Mouse (Mus musculus) embryonic fibroblast, embryonic 13.5 days (primary cell): Measurements from ENCODE around the gene 2300002M23Rik. TPM values are rescaled to one million over a fixed set of nuclear protein-coding genes. Genes with fewer than 3 reads are reported as not detected.

ENCODE experiments used
- H3K27ac ChIP-seq: 2 replicates; pipeline ENCODE4 v1.5.1; 2012; ENCODE audit warnings: low read length, control low read depth, inconsistent platforms; ENCODE audit not compliant: insufficient read depth
- H3K4me1 ChIP-seq: 2 replicates; pipeline ENCODE4 v1.6.1; 2011; ENCODE audit warnings: low read length; ENCODE audit not compliant: control insufficient read depth, insufficient read depth
- H3K4me3 ChIP-seq: 2 replicates; pipeline ENCODE4 v1.5.1; 2011; ENCODE audit warnings: mild to moderate bottlenecking, control low read depth, low read length; ENCODE audit not compliant: insufficient read depth
- CTCF ChIP-seq: IDR thresholded peaks from 2 replicates; pipeline ENCODE4 v1.5.1; 2011; ENCODE audit warnings: mild to moderate bottlenecking, control low read depth, low read length, moderate library complexity, borderline replicate concordance; ENCODE audit not compliant: insufficient read depth
- POLR2A ChIP-seq: IDR thresholded peaks from 2 replicates; pipeline ENCODE4 v1.6.1; 2011; ENCODE audit warnings: low read depth, mild to moderate bottlenecking, control low read depth, low read length, moderate library complexity
- polyA plus RNA-seq: library from polyadenylated mRNA; stranded (reverse); fragments of >200 nt; gene quantifications from 2 replicates; pipeline ENCODE4 v1.2.4, GENCODE M21; 2011; ENCODE audit warnings: low read depth; ENCODE audit not compliant: missing spikeins, insufficient read length

2300002M23Rik gene
- polyA plus RNA-seq, 1 experiment = not detected

- H3K4me1 ChIP-seq = peaks cover 3% of the 10 kb centered on the region; the same call in 1 of the 2 replicates
- H3K4me3 ChIP-seq = no peak overlapping the region
- H3K27ac ChIP-seq = no peak overlapping the region
- TF ChIP-seq CTCF = no peak
- TF ChIP-seq POLR2A = no peak
These were observed 27.2 kb downstream of the 2300002M23Rik start for GRCm38 (mm10) chr17:35594456-35594855.

GRCm38 (mm10) chr17:35597399-35597798, 30.1 kb downstream of the 2300002M23Rik start:
- H3K4me1 ChIP-seq = no peaks in the 10 kb centered on the region; the same call in 1 of the 2 replicates
- H3K27ac ChIP-seq = no peak overlapping the region
- H3K4me3 ChIP-seq = no peak overlapping the region
- TF ChIP-seq CTCF (no peak), POLR2A (no peak)

GRCm38 (mm10) chr17:35601249-35601648, 34.0 kb downstream of the 2300002M23Rik start, which contains the start of gene Sfta2:
TSS of gene Sfta2 (plus strand) at chr17:35601549.
- H3K4me3 ChIP-seq = no peak within 1 kb of the TSS
- H3K27ac ChIP-seq = no peak within 1 kb of the TSS
- TF ChIP-seq CTCF (no peak), POLR2A (no peak)
- H3K4me1 ChIP-seq = peaks cover 2% of the 10 kb centered on the region

GRCm38 (mm10) chr17:35601736-35602354, 34.6 kb downstream of the 2300002M23Rik start:
- Histone ChIP-seq H3K27ac (no peak overlapping the region), H3K4me1 (peaks cover 2% of the 10 kb centered on the region), H3K4me3 (no peak overlapping the region)
- no peak for TF ChIP-seq POLR2A
- no peak for TF ChIP-seq CTCF

- Histone ChIP-seq H3K4me3 (no peak overlapping the region), H3K27ac (no peak overlapping the region), H3K4me1 (no peaks in the 10 kb centered on the region)
- TF ChIP-seq CTCF = no peak
- TF ChIP-seq POLR2A = no peak
These were observed 49.9 kb downstream of the 2300002M23Rik start for GRCm38 (mm10) chr17:35617127-35617526.

Other genes starting within 250 kb of the 2300002M23Rik start
- gene H2-Q1, start 247.0 kb upstream of the 2300002M23Rik start, polyA plus RNA-seq = not detected in 2 replicates
- not detected in 2 replicates for gene H2-Q2, start 225.2 kb upstream of the 2300002M23Rik start, polyA plus RNA-seq
- gene H2-Q4, start 187.8 kb upstream of the 2300002M23Rik start, polyA plus RNA-seq = 6.7 and 13.7 TPM in 2 replicates
- gene H2-Q6, start 142.6 kb upstream of the 2300002M23Rik start, polyA plus RNA-seq = 0.28 and 0.32 TPM in 2 replicates
- gene H2-Q7, start 128.3 kb upstream of the 2300002M23Rik start, polyA plus RNA-seq = 0.57 and 1.8 TPM in 2 replicates
- gene H2-Q10, start 97.4 kb upstream of the 2300002M23Rik start, polyA plus RNA-seq = not detected in 2 replicates
- gene Pou5f1, start 61.4 kb upstream of the 2300002M23Rik start, polyA plus RNA-seq = 0.39 TPM in 1 of 2 replicates, not detected in the other
- gene Tcf19, start 50.6 kb upstream of the 2300002M23Rik start, polyA plus RNA-seq = 25.5 and 30.6 TPM in 2 replicates
- 18.6 and 22.8 TPM in 2 replicates for gene Cchcr1, start 50.4 kb upstream of the 2300002M23Rik start, polyA plus RNA-seq
- 0.63 TPM in 1 of 2 replicates, not detected in the other for gene Psors1c2, start 34.2 kb upstream of the 2300002M23Rik start, polyA plus RNA-seq
- gene Cdsn, start 15.3 kb upstream of the 2300002M23Rik start, polyA plus RNA-seq = 19.8 and 28.6 TPM in 2 replicates
- gene Sfta2, start 34.1 kb downstream of the 2300002M23Rik start, polyA plus RNA-seq = not detected in 2 replicates
- gene Gm9573, start 59.2 kb downstream of the 2300002M23Rik start, polyA plus RNA-seq = not detected in 2 replicates
- gene Mucl3, start 76.2 kb downstream of the 2300002M23Rik start, polyA plus RNA-seq = 0.18 and 0.19 TPM in 2 replicates
- 12.3 and 14.3 TPM in 2 replicates for gene Vars2, start 100.1 kb downstream of the 2300002M23Rik start, polyA plus RNA-seq
- 28.7 and 40.5 TPM in 2 replicates for gene Gtf2h4, start 106.3 kb downstream of the 2300002M23Rik start, polyA plus RNA-seq
- 42.9 and 46.3 TPM in 2 replicates for gene Ddr1, start 137.2 kb downstream of the 2300002M23Rik start, polyA plus RNA-seq